Mouse (Mus musculus) cerebellum, adult 2 months (tissue): ENCODE data around the gene Slc25a51.

Source experiments
- CTCF ChIP-seq: fragments of 200-500 bp; IDR thresholded peaks from 2 replicates; pipeline ENCODE4 v1.5.1; 2011; ENCODE audit warnings: low read depth, mild to moderate bottlenecking, control low read depth, low read length, moderate library complexity, borderline replicate concordance; ENCODE audit not compliant: insufficient read depth
- POLR2A ChIP-seq: fragments of 200-500 bp; IDR thresholded peaks from 2 replicates; pipeline ENCODE4 v1.6.1; 2011; ENCODE audit warnings: low read length, control low read depth, borderline replicate concordance; ENCODE audit not compliant: insufficient read depth

DNA sequence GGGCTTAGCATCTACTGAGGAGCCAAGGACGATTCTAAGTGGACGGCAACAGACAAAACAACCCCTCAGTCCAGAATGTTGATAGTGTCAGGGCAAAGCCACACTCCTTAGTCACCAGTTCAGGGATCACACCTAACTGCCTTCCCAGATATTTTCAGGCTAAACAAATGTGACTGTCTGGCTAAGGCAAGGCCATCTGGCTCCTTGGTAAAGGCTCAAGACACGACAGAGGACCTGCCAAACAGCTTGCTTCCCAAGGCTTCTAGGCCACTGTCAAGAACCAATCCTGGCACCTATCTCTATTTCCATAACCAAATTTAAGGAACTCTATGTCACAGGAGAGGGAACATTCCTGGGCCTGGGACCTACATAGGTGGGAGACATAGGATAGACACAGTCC lies 22.8 kb upstream of the Slc25a51 start:
- no peak for TF ChIP-seq CTCF
- no peak for TF ChIP-seq POLR2A
